Mouse (Mus musculus) kidney, adult 8-10 months (tissue): ENCODE results near the gene Pde4b.
"Not testable (repeated sequence)": the region's sequence is repeated elsewhere in the genome, so short reads cannot be mapped to it uniquely, and the experiment has no call there.

ENCODE experiments used
- DNase-seq, 2 experiments: peaks; one replicate each; pipeline ENCODE4 v3.0.0; 2022

Gene Pde4b

DNA sequence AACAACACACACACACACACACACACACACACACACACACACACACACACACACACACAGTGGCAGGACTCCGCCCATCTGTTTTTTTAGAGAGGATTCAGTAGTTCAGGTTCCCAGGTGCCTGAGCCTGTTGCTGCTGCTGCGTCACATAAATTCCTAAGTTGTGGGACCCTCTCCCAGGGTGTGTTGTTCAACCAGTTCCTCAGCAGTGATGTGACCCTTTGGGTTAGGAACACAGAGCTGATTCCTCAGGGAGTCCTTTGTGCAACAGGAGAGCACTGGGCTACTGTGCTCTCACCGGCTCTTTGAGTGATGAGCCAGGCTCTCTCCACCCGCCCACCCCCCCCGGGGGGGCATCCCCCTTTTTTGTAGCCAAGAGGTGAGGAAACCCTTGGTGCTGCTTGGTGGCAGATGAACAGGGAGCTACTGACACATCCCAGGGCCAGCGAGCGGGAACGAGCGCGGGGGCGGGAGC, at the start of gene Pde4b:
Gene Pde4b, plus strand, starts transcription at position 453 of the 475 bp plus-strand sequence.
- no peak for DNase-seq

- no peak for DNase-seq
These were observed 47.2 kb upstream of the Pde4b start for GRCm38 (mm10) chr4:102040190-102040589.

DNA sequence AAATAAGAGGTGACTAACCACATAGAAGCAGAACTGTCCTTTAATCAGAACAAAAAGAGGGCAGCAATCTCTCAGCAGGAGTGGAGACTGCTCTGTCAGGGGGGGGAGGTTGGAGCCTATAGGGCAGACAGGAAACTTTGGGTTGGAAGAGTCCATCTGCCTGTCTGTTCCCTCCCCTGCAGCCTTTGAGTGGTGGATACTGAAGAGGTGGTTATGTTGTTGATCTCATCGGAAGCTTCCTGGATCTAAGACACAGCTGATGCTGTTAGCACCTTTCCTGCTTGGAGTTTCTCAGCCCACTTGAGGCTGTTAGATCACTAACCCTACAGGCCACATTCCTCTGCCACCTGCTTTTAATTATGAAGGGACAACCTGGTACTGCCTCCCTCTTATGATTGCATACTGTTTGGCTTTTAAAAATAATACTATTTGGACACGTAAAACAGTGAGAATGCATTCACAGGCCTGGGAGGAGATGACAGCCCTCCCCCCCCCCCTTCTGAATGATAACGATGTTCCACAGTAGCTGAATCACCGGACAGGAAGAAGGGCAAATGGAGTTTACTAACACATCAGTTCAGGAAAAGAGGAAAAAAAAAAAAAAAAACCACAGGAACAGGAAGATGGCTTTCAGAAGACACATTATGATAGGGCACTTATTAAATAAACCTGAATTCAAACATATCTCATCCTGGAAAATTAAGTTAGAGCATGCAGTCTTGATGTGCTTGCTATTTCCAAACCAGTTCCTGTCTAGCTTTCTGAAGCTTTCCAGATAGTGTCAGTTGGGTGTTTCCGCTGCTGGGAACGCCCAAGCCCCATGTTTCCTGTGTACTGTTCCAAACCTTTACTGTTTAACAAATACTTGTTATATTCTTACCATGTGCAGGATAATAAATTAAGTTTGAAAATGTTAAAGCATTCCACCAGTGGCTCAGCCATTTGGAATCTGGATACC, 41.9 kb upstream of the Pde4b start:
- DNase-seq, result peak; percentile 34 to 58

DNA sequence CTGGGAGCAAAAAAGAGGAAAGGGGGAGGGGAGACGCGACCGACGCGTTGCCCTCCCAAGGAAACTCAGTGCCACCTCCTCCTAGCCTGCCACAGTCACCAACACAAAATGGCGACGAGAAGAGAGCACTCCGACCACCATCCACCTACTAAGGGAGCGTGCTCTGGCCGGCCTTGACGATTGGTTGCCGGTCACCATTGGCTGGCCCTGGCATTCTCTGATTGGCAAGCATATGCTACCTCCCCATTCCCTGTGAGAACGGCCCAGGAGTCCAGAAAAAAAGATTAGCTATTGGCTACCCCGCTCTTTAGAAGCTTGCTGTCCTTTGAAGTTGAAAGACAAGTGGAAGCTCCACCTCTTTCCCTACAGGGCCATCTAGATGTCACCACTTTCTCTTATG, 38.0 kb upstream of the Pde4b start:
- not testable (repeated sequence) for DNase-seq

GRCm38 (mm10) chr4:102061322-102061721, 26.0 kb upstream of the Pde4b start:
- no peak for DNase-seq

- DNase-seq, result no peak
These were observed 18.0 kb upstream of the Pde4b start for GRCm38 (mm10) chr4:102069314-102069713.

DNA sequence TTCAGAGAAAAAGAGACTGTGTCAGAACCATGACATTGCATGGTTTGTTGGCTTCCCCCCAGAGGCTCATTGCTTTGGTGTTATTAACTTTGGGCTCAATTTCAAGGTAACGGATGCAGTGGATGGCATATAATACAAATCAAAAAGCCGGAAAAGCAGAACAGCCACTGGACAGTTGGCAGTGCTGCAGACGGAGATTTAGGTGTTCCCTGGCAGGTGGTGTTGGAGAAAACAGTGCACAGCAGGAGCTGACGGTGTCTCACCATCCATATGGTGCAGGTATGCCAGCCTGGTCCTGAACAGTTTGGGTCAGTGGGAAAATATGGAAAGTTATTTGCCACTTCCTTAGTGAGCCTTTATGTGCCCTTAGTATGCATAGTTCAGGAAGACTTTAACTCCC, 1.0 kb upstream of the Pde4b start:
- DNase-seq, result no peak

- peak in 1 of 2 experiments; percentile 1 for DNase-seq
These were observed 357 bp downstream of the Pde4b start for GRCm38 (mm10) chr4:102087566-102088234.

GRCm38 (mm10) chr4:102088235-102088867, 1.0 kb downstream of the Pde4b start:
- DNase-seq, result no peak

DNA sequence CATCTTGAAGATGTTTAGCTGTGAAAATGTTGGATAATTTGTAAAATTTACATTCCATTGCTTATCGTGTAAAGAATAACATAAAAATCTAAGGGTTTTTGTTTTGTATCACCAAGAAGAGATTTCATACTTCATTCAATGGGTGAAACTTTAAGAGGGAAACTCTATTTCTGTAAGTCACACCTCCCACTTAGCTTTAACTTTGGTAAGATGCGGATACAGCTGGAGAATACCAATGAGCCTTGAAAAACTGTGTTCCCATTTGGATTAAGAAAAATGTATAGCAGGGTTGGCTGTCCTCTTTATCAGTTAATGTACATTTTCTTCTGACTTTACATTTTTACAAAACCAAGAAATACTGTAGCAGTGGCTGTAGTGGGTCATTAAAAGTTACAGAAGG, 8.5 kb downstream of the Pde4b start:
- DNase-seq, result no peak

GRCm38 (mm10) chr4:102102241-102102640, 14.9 kb downstream of the Pde4b start:
- DNase-seq, result no peak

DNA sequence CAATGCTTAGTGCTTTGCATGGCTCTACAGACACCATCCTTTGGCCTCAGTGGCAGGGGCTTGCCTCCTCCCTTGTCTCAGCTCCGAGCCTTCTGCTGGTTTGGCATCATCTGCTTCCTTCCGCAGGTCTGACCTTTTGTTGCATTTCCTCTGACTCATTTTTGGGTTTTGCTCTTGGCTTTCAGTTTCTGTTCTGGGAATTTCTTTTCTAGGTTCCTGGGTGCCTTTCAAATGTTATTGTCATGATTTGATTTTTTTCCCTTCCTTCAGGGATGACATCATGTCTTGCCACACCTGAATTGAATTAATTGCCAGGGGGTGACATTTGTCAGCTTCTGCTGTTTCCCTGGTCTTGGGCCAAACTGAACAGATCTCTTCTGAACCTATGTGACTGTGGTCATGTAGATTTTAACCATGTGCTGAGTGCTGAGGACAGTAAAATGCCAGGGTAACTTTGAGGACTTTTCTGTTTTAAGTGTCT, 17.2 kb downstream of the Pde4b start:
- DNase-seq, result peak; percentile 15 to 29

DNA sequence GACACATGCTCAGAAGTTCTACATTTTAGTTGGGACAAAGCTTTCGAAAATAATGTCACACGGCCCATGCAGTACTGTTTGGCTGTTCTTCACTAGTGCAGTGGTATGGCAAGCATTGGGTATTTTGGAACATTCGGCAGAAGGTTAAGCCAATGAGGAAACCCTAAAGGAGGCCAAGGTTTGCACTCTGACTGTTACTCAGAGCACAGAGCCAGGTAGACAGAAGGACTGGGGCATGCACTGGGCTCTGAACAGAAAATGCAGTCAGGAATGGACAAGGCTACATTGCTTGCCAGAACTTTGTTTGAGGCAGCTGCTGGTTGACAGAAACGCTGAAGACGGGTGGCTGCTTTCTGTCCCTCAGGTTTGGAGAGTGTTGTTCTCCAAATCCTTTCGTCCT, 19.4 kb downstream of the Pde4b start:
- no peak for DNase-seq

DNA sequence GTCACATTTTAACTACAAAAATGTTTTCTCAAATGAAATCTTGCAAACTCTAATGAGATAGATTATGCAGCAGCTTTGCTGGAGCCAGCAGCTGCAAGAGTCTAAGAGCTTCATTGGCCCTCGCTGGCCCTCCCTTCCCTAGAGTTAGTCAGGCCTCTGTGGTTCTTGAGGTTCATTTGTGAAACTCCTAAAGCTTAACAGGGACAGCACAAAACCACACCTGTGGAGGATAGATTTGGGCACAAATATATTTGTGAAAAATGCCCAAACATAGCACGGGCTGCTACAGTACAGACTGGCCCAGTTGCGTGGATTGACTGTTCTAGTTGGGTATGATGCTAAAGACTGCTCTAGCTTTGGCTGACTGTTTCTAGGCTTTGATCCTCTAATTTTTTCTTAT, 32.1 kb downstream of the Pde4b start:
- DNase-seq, result no peak

DNA sequence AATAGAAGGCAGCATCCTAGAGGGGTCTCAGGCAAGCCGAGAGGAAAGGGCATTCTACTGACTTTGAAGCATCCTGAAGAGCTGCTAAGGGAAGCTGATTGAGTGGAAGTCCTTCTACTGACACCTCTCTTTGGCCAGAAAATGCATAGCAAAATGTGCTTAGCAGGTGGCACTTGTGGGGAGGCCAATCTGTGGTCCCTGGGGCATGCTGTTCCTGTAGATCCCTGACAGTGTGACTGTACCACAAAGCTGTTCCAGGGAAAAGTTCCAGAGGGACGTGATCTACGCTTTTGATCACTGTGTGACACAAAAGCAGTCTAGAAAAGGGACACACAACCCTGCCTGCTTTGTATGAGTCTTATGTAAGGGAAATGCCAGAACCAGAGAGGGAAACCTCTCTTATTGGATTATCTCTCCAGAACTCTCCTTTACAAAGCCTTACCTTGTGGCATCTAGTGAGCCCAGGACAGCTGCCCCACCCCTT, 49.1 kb downstream of the Pde4b start:
- DNase-seq, result no peak

GRCm38 (mm10) chr4:102138346-102138745, 51.0 kb downstream of the Pde4b start:
- DNase-seq, result no peak

DNA sequence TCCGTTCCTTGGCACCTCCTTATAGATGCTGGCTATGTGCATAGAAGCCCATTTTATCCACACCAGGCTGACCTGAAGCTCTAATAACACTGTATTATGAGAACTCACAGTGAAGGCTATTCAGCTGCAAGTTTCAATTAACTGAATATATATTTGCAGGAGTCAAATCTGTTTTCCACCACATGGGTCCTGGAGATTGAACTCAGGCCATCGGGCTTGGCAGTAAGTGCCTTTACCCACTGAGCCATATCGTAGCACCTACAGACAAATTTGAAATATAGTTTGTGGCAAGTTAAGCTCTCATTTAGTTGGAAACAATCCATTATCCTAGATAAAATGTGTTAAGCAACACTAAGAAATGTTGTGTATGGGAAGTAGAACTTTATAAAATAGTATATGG, 53.9 kb downstream of the Pde4b start:
- DNase-seq, result no peak

DNA sequence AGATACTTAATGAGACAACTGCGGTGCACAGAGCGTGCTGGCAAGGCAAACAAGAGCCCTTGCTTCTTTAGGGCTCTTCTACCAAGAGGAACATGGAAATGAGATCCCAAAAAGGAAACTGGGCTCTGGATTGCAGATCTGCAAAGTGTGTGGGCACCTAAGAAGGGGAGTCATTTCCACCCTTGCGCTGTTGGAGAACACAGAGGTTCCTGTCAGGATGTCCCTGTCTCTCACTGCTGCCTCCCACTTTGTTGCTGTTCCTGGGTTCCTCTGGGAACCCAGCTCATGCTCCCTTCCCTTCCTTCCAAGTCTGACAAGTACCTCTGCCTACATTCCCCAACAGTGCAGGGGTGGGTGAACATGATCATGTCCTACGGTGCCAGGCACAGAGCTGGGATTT, 61.4 kb downstream of the Pde4b start:
- no peak for DNase-seq

DNA sequence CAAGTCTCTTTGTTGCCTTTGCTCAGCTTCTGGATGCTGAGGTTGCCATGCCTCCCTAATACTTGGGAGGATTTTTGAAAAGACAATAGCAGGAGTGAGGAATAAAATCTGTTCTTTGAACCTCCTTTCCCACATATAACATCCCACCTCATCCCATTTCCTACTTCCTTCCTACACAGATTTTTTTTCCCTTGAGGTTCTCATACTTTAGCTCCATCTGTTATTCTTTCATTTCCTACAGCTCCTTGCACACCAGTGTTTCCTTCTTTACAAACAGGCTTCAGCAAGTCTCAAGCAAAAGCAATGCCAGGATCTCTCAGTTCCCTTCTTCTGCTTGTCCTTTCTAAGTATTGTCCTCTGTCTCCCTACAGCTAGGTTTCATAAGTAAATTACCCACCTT, 71.8 kb downstream of the Pde4b start:
- no peak for DNase-seq

- no peak for DNase-seq
These were observed 84.3 kb downstream of the Pde4b start for GRCm38 (mm10) chr4:102171636-102172035.

DNA sequence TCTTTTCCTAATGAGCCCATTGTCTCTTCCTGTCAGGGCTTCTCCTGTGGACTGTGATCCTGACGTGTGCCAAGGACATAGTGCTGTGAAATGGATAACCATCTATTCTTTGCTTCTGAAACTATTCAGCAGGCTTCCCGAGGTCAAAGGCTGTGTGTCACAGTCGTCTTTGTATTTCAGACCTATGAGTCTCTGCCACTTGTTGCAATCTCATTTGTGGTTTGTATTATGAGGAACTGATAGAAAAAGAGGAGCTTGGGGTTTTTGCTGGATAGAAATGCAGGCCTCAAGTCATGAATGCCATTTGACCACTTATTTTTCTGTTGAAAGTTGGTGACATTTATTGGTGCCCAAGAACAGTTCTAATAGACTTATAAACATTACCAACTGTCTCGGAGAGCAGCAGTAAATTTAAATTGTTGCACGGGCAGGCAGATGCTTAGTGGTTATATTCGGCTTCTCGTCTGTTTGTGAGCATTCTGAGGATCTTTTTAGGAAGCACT, 85.4 kb downstream of the Pde4b start:
- no peak for DNase-seq

DNA sequence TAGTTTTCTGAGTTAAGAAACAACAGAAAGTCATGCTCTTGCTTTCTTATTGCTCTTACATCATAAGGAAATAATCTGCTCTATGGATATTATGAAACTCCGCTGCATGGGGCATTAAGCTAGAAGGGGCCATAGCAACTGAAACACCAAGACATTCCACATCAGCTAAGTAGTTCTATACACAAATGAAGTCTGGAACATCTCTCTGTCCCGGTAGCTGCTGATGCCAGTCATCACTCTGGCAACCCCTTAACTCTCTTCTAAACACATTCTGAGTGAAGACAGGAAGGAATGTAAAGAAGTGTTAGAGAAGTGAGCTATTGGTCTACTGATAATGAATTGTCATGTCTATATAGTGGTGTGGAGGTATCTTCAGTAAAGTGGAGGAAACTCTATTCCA, 88.6 kb downstream of the Pde4b start:
- no peak for DNase-seq

- no peak for DNase-seq
These were observed 89.9 kb downstream of the Pde4b start for GRCm38 (mm10) chr4:102177258-102177657.
